Mouse (Mus musculus) brain, embryonic 14.5 days (tissue): ENCODE measurements at regions not wholly inside any gene's neighbourhood (a gene's known extent, or its start where the extent isn't known, plus 50 kb on each side); places are given as distances from the start of the nearest gene placed in this dataset.

Source experiments
- CTCF ChIP-seq: fragments of 200-500 bp; IDR thresholded peaks from 2 replicates; pipeline ENCODE4 v1.5.1; 2012; ENCODE audit warnings: inconsistent platforms, mild to moderate bottlenecking, moderate library complexity, borderline replicate concordance; ENCODE audit not compliant: insufficient read depth, insufficient read length; ENCODE audit errors: extremely low read depth
- POLR2A ChIP-seq: fragments of 200-500 bp; IDR thresholded peaks from 2 replicates; pipeline ENCODE4 v1.6.1; 2012; ENCODE audit warnings: mild to moderate bottlenecking, inconsistent platforms, borderline replicate concordance; ENCODE audit not compliant: poor library complexity, insufficient read depth, insufficient read length, severe bottlenecking; ENCODE audit errors: extremely low read depth

DNA sequence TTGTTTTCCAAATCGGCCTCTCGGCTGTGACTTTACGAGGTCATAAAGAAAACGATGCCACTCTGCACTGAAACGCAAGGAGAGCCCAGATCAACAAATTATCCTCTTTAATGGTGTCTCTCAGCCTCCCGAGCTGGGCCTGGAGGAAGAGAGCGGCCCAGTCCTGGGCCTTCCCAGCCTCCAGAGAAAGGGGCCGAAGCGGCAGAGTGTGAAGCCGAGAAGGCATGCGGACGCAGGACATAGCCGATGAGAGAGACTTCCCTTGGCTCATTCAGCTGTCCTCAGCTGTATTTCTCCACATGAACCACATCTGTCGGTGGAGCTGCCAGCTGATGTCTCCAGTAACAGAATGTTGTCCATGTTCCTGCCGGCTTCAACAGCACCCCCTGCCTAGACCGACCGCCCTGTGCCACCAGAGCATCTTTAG lies 350.5 kb upstream of the Zfp703 start:
- TF ChIP-seq POLR2A (no peak), CTCF (no peak)
